Mouse (Mus musculus): ENCODE measurements at regions not wholly inside any gene's neighbourhood (a gene's known extent, or its start where the extent isn't known, plus 50 kb on each side); places are given as distances from the start of the nearest gene placed in this dataset.

DNA sequence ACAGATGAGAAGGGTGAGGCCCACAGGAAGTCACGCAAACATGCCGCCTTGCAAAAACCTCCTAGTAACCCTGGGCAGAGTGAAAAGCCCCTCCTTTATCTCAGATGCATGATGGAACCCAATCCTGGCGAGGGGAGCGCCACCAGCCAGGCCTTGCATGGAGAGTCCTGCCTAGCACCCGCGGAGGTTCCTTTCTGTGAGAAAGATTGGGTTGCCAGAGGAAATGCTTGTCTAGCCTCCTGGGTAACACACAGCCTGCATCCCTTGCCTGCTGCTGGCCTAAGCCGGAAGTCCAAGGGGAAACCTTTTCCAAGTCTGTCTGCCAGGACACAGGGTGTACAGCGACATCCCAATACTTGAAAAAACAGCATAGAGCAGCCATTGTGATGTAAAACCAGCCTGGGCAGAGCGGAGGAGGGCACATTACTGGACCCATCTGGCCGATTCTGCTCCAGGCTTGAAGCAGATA, 57.7 kb upstream of the Adrb1 start:
- TF ChIP-seq CTCF (IDR thresholded peaks at IDR 0.05) = no peak
- no peak for TF ChIP-seq POLR2A (IDR thresholded peaks at IDR 0.05; ENCODE audit: insufficient read depth, low read depth, low read length)
